Mouse (Mus musculus) megakaryocyte, embryonic 14.5 days (primary cell): ENCODE data around the gene Sec1.

Experiments used
- FLI1 ChIP-seq: IDR thresholded peaks from 2 replicates; pipeline ENCODE4 v1.6.1; 2012; ENCODE audit warnings: low read length, inconsistent platforms, mixed read lengths
- GATA1 ChIP-seq: IDR thresholded peaks from 3 replicates; pipeline ENCODE4 v1.6.1; 2012; ENCODE audit warnings: mixed read lengths, low read length, inconsistent platforms, borderline replicate concordance

GRCm38 (mm10) chr7:45646671-45647070 lies 47.5 kb downstream of the Sec1 start:
- no peak for TF ChIP-seq GATA1
- TF ChIP-seq FLI1, result no peak
